Mouse (Mus musculus) kidney, adult 2 months (tissue): ENCODE results near the gene Slc4a2.
"Not testable (repeated sequence)": the region's sequence is repeated elsewhere in the genome, so short reads cannot be mapped to it uniquely, and the experiment has no call there.

Experiments used
- CTCF ChIP-seq: fragments of 200-500 bp; conservative IDR thresholded peaks from 2 replicates; pipeline ENCODE4 v1.5.1; 2011; ENCODE audit warnings: low read depth, mild to moderate bottlenecking, control low read depth, low read length, moderate library complexity, mixed read lengths; ENCODE audit not compliant: insufficient read depth, insufficient read length
- POLR2A ChIP-seq: fragments of 200-500 bp; IDR thresholded peaks from one replicate; pipeline ENCODE4 v1.6.1; 2011; ENCODE audit warnings: low read depth, low read length, control low read depth

DNA sequence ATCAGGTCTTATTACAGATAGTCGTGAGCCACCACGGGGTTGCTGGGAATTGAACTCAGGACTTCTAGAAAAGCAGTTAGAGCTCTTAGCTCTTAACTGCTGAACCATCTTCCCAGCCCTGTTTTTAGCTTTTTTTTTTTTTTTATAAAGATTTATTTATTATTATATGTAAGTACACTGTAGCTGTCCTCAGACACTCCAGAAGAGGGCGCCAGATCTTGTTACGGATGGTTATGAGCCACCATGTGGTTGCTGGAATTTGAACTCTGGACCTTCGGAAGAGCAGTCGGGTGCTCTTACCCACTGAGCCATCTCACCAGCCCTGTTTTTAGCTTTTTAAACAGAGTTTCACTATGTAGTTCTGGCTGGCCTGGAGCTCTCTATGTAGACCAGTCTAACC is 27.4 kb upstream of the Slc4a2 start:
- not testable (repeated sequence) for TF ChIP-seq POLR2A, CTCF
